9 mouse cellular contexts compared by ENCODE assay signal in genomic region chr15:77202223-77202622, GRCm38 (mm10).
A peak's percentile ranks its signal among the peaks of the same experiment; 100 is the strongest.
DNase-seq lines count a peak whose midpoint lies in the region; ATAC-seq and TF ChIP-seq lines count a peak whose summit lies in the region.
"Had no signal": no experiment of that assay in that cellular context is flagged by ENCODE, and none has a peak within 500 bp of the region (broad histone marks: within the 10 kb centered on the region; RNA-seq: fewer than 3 reads in every experiment).

No protein-coding gene starts in this region.

- no peaks in the 10 kb centered on the region for H3K27me3 ChIP-seq in heart, embryonic 11.5 days (ENCODE audit: control insufficient read depth, insufficient read depth, low read length)
- H3K27me3 ChIP-seq in midbrain, postnatal 0 days (ENCODE audit: insufficient read depth, low read length), result no peaks in the 10 kb centered on the region
- no peaks in the 10 kb centered on the region for H3K27me3 ChIP-seq in thymus, adult 2 months (ENCODE audit: control insufficient read depth, insufficient read depth, low read length)

- no peak for ATAC-seq in heart, embryonic 11.5 days (replicated peaks; ENCODE audit: insufficient number of reproducible peaks, low FRiP score, low TSS enrichment)
- ATAC-seq in midbrain, postnatal 0 days (ENCODE audit: low FRiP score), result no peak

- H3K4me2 ChIP-seq in heart, embryonic 11.5 days, result peak overlapping the region; percentile 45
- no peak overlapping the region for H3K4me2 ChIP-seq in midbrain, postnatal 0 days (ENCODE audit: low read depth, low read length, poor library complexity, severe bottlenecking)

- no peak overlapping the region; the same call in 1 of the 2 replicates for H3K4me3 ChIP-seq in heart, embryonic 11.5 days (ENCODE audit: low read depth, low read length)
- H3K4me3 ChIP-seq in midbrain, postnatal 0 days (ENCODE audit: low read depth, low read length), result no peak overlapping the region
- H3K4me3 ChIP-seq in thymus, adult 2 months (ENCODE audit: control insufficient read depth, insufficient read depth, low read length), result no peak overlapping the region

- DNase-seq in MN1 (ENCODE audit: low spot score), result peak; percentile 79
- peak; percentile 46 for DNase-seq in adrenal gland, postnatal 25 days
- peak; percentile 70 to 77 for DNase-seq in kidney, postnatal 4 days
- peak; percentile 44 for DNase-seq in midbrain, postnatal 0 days (ENCODE audit: low spot score)
- DNase-seq in layer of hippocampus, postnatal 10 days (ENCODE audit: low spot score in 2 of 2), result no peak
- no peak for DNase-seq in thymus, adult 2 months
- no peak for DNase-seq in left cerebral cortex, adult 11 months (ENCODE audit: low spot score)

- H3K9me3 ChIP-seq in heart, embryonic 11.5 days (replicated peaks; ENCODE audit: control insufficient read depth, low read length), result no peaks in the 10 kb centered on the region
- H3K9me3 ChIP-seq in midbrain, postnatal 0 days (ENCODE audit: low read length), result no peaks in the 10 kb centered on the region

- 12% methylated on average over 2 of the region's 2 CpGs for WGBS in heart, embryonic 11.5 days (ENCODE audit: insufficient replicate concordance)
- WGBS in midbrain, postnatal 0 days, result 28% methylated on average over 2 of the region's 2 CpGs
- WGBS in thymus, adult 2 months, result 92% methylated on average over 2 of the region's 2 CpGs

- peaks cover 49% of the 10 kb centered on the region for H3K4me1 ChIP-seq in heart, embryonic 11.5 days (ENCODE audit: control insufficient read depth, insufficient read depth, low read length)
- H3K4me1 ChIP-seq in midbrain, postnatal 0 days (ENCODE audit: insufficient read depth, low read length), result peaks cover 6% of the 10 kb centered on the region; the same call in 1 of the 2 replicates
- no peaks in the 10 kb centered on the region for H3K4me1 ChIP-seq in thymus, adult 2 months (replicated peaks; ENCODE audit: control insufficient read depth, insufficient read depth, low read length)

- H3K36me3 ChIP-seq in heart, embryonic 11.5 days (ENCODE audit: control insufficient read depth, insufficient read depth, low read length), result no peaks in the 10 kb centered on the region
- 0 out of 2 replicates have a peak, but pooled peaks cover 2% of the 10 kb centered on the region for H3K36me3 ChIP-seq in midbrain, postnatal 0 days (ENCODE audit: insufficient read depth, low read length)
- no peaks in the 10 kb centered on the region for H3K36me3 ChIP-seq in thymus, adult 2 months (ENCODE audit: control insufficient read depth, insufficient read depth, low read length)

- TF ChIP-seq POLR2A in thymus, adult 2 months (IDR thresholded peaks at IDR 0.05; ENCODE audit: control insufficient read depth, extremely low read depth, insufficient read depth, low read length, poor library complexity), result no peak

- TF ChIP-seq CTCF in midbrain, postnatal 0 days (IDR thresholded peaks at IDR 0.05), result no peak
- TF ChIP-seq CTCF in thymus, adult 2 months (IDR thresholded peaks at IDR 0.05; ENCODE audit: borderline replicate concordance, control insufficient read depth, extremely low read depth, insufficient read depth, low read length, poor library complexity), result no peak

- H3K9ac ChIP-seq in heart, embryonic 11.5 days (ENCODE audit: low read depth, low read length), result peak overlapping the region; percentile 44; the same call in 1 of the 2 replicates
- no peak overlapping the region for H3K9ac ChIP-seq in midbrain, postnatal 0 days (replicated peaks; ENCODE audit: low read length, poor library complexity, severe bottlenecking)

- peak overlapping the region; percentile 67; the same call in 1 of the 2 replicates for H3K27ac ChIP-seq in heart, embryonic 11.5 days (ENCODE audit: low read depth, low read length)
- H3K27ac ChIP-seq in midbrain, postnatal 0 days (ENCODE audit: low read depth, low read length), result no peak overlapping the region
- no peak overlapping the region for H3K27ac ChIP-seq in thymus, adult 2 months (ENCODE audit: control insufficient read depth, insufficient read depth, low read length)
- H3K27ac ChIP-seq: macrophage had no signal

Comparison
In these comparisons a context has a peak if more than half of its experiments do, and no peak if none do; other contexts are left out.
1. DNase-seq: peak in MN1 (single experiment), adrenal gland, postnatal 25 days (single experiment), kidney, postnatal 4 days (2 of 2) and midbrain, postnatal 0 days (single experiment); none in layer of hippocampus, postnatal 10 days (0 of 2), thymus, adult 2 months (single experiment) and left cerebral cortex, adult 11 months (single experiment).